Mouse (Mus musculus) lung, adult 2 months (tissue): ENCODE results near the gene Syn3.

Experiments used
- CTCF ChIP-seq: fragments of 200-500 bp; IDR thresholded peaks from 2 replicates; pipeline ENCODE4 v1.5.1; 2011; ENCODE audit warnings: mild to moderate bottlenecking, low read length, control low read depth; ENCODE audit not compliant: insufficient read depth
- POLR2A ChIP-seq: fragments of 200-500 bp; IDR thresholded peaks from 2 replicates; pipeline ENCODE4 v1.6.1; 2011; ENCODE audit warnings: low read depth, mild to moderate bottlenecking, control low read depth, low read length, borderline replicate concordance; ENCODE audit errors: extremely low read depth

DNA sequence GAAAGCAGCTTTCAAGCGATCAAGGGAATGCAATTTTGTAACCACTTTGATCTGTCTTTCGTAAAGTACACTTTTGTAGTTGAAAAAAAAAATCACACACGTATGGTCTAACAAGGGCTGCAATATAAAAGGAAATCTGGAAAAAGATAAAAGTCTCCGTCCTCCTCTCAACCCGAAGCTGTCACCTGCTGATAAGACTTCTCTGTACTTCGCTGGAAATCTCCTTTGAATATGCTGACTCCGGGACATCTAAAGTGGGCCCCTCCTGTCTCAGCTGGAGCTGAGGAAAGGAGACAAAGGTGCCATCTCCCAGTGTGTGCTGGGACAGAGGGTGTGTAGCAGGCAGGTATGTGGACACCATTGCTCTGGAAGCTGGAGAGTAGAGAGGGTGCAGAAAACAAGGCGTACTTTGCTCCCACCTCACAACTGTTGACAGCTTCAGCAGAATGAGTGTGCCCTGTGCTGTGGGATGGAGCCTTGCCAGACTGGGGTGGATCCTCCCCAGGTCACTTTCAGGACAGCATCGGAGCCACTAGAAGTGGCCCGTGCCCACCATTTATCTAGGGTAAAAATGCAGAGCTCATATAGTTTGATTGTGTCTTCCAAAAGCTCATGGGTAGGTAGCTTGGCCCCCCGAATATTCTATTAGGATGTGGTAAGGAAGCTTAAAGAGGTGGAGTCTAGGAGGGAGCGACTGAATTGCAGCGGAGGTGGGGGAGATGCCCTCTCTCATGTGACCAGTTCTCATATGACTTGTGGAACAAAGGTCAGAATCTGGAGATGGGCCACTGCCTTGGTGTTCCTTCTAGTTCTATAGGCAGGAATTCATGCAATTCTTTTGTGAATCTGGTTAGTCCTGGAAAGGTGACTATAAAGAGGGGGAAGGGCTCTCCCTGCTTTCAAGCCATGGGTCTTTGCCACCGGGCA, 405.3 kb downstream of the Syn3 start:
- TF ChIP-seq CTCF: no peak
- TF ChIP-seq POLR2A: no peak
